Mouse (Mus musculus) forebrain, postnatal 0 days (tissue): ENCODE results near the gene Gm10577. TPM values are rescaled to one million over a fixed set of nuclear protein-coding genes. Genes with fewer than 3 reads are reported as not detected.

Experiments
- ATAC-seq: fragments of 200-750 bp; cut with Nextera tagmentation; 2 replicates; pipeline ENCODE4 v1.8.0; 2017; ENCODE audit warnings: mild to moderate bottlenecking, moderate library complexity
- DNase-seq: peaks from one replicate; pipeline ENCODE4 v3.0.0-alpha.2; 2015
- H3K27ac ChIP-seq: fragments of 300-500 bp; sonication (generic); 2 replicates; pipeline ENCODE4 v1.5.1; 2014; ENCODE audit warnings: low read depth, mild to moderate bottlenecking, antibody characterized with exemption, low read length, moderate library complexity, mixed read lengths
- H3K27me3 ChIP-seq: fragments of 300-500 bp; sonication (generic); 2 replicates; pipeline ENCODE4 v1.6.1; 2014; ENCODE audit warnings: mild to moderate bottlenecking, low read length, mixed read lengths; ENCODE audit not compliant: insufficient read depth
- H3K36me3 ChIP-seq: fragments of 300-500 bp; sonication (generic); 2 replicates; pipeline ENCODE4 v1.6.1; 2014; ENCODE audit warnings: mild to moderate bottlenecking, moderate library complexity; ENCODE audit not compliant: insufficient read depth
- H3K4me1 ChIP-seq: fragments of 300-500 bp; sonication (generic); 2 replicates; pipeline ENCODE4 v1.6.1; 2014; ENCODE audit warnings: antibody characterized with exemption; ENCODE audit not compliant: insufficient read depth
- H3K4me2 ChIP-seq: fragments of 300-500 bp; sonication (generic); 2 replicates; pipeline ENCODE4 v1.6.1; 2014; ENCODE audit warnings: low read depth, mild to moderate bottlenecking, moderate library complexity
- H3K4me3 ChIP-seq: fragments of 300-500 bp; sonication (generic); 2 replicates; pipeline ENCODE4 v1.5.1; 2014; ENCODE audit warnings: low read depth, low read length, mixed read lengths
- H3K9ac ChIP-seq: fragments of 300-500 bp; sonication (generic); 2 replicates; pipeline ENCODE4 v1.6.1; 2014; ENCODE audit warnings: mild to moderate bottlenecking
- H3K9me3 ChIP-seq: fragments of 300-500 bp; sonication (generic); 2 replicates; pipeline ENCODE4 v1.6.1; 2016; ENCODE audit warnings: low read length
- CTCF ChIP-seq: sonication (generic); IDR thresholded peaks from 2 replicates; pipeline ENCODE4 v1.5.1; 2016; ENCODE audit warnings: antibody characterized with exemption, control low read depth, low read depth
- WGBS: fragments of 180-500 bp; shearing (Covaris S2); extraction: QIAGEN DNeasy Blood & Tissue Kit; methylation state at CpG from one replicate; pipeline ENCODE4 v1.1.7; 2014; 5-methylcytosine and 5-hydroxymethylcytosine counted together
- polyA plus RNA-seq: library from polyadenylated mRNA; unstranded; fragments of >200 nt; fragmentation: Nextera tagmentation; extraction: Ambion mirVana; gene quantifications from 2 replicates; pipeline ENCODE4 v1.2.1, GENCODE M21; 2015
- total RNA-seq: library from RNA; depleted of rRNA; stranded (reverse); fragments of >200 nt; gene quantifications from 2 replicates; pipeline ENCODE4 v1.2.3, GENCODE M21; 2014

The Gm10577 gene
- total and polyA plus RNA-seq, 2 experiments from 2014 or later, result not detected

GRCm38 (mm10) chr4:101017806-101018205 is 2.7 kb downstream of the Gm10577 start:
- Histone ChIP-seq H3K4me2 (no peak overlapping the region), H3K4me1 (no peaks in the 10 kb centered on the region), H3K4me3 (no peak overlapping the region), H3K36me3 (no peaks in the 10 kb centered on the region), H3K27ac (no peak overlapping the region), H3K9me3 (peaks cover 4% of the 10 kb centered on the region; the same call in 1 of the 2 replicates), H3K27me3 (no peaks in the 10 kb centered on the region), H3K9ac (no peak overlapping the region)
- no peak for TF ChIP-seq CTCF
- DNase-seq (no peak), ATAC-seq (no peak)
- 90% methylated on average over 4 of the region's 4 CpGs for whole genome bisulfite sequencing

- no peak for ATAC-seq
- WGBS, result 78% methylated on average over 4 of the region's 4 CpGs
- no peaks in the 10 kb centered on the region for H3K36me3 ChIP-seq
These were observed 11.4 kb downstream of the Gm10577 start for GRCm38 (mm10) chr4:101009092-101009491.

GRCm38 (mm10) chr4:101008362-101008769 is 12.1 kb downstream of the Gm10577 start:
- no peaks in the 10 kb centered on the region for H3K9me3 ChIP-seq
- H3K4me1 ChIP-seq, result no peaks in the 10 kb centered on the region
- WGBS, result 11% methylated on average over 5 of the region's 5 CpGs
- no peak overlapping the region for H3K9ac ChIP-seq
- no peak for TF ChIP-seq CTCF
- ATAC-seq (peak; percentile 59), DNase-seq (no peak)
- no peak overlapping the region for H3K27ac ChIP-seq
- H3K36me3 ChIP-seq, result 0 out of 2 replicates have a peak, but pooled peaks cover under 1% of the 10 kb centered on the region
- no peaks in the 10 kb centered on the region for H3K27me3 ChIP-seq
- no peak overlapping the region for H3K4me3 ChIP-seq
- no peak overlapping the region for H3K4me2 ChIP-seq

More at GRCm38 (mm10) chr4:101009092-101009491, 11.4 kb downstream of the Gm10577 start:
- Histone ChIP-seq H3K4me2 (no peak overlapping the region), H3K4me1 (no peaks in the 10 kb centered on the region), H3K4me3 (no peak overlapping the region), H3K27me3 (no peaks in the 10 kb centered on the region), H3K9me3 (no peaks in the 10 kb centered on the region), H3K9ac (no peak overlapping the region), H3K27ac (no peak overlapping the region)
- TF ChIP-seq CTCF, result no peak
- no peak for DNase-seq

GRCm38 (mm10) chr4:101002961-101003360 is 17.5 kb downstream of the Gm10577 start:
- peaks cover 2% of the 10 kb centered on the region; the same call in 1 of the 2 replicates for H3K36me3 ChIP-seq
- no peaks in the 10 kb centered on the region for H3K9me3 ChIP-seq
- no peaks in the 10 kb centered on the region for H3K4me1 ChIP-seq
- no peak for TF ChIP-seq CTCF
- no peak for DNase-seq
- WGBS, result 93% methylated on average over 16 of the region's 16 CpGs
- no peak overlapping the region for H3K9ac ChIP-seq
- ATAC-seq, result no peak
- H3K4me2 ChIP-seq, result no peak overlapping the region
- H3K4me3 ChIP-seq, result no peak overlapping the region
- H3K27me3 ChIP-seq, result no peaks in the 10 kb centered on the region
- H3K27ac ChIP-seq, result no peak overlapping the region

GRCm38 (mm10) chr4:101001073-101001472 is 19.4 kb downstream of the Gm10577 start:
- Histone ChIP-seq H3K36me3 (peaks cover 2% of the 10 kb centered on the region; the same call in 1 of the 2 replicates), H3K4me2 (no peak overlapping the region), H3K9me3 (no peaks in the 10 kb centered on the region), H3K4me3 (no peak overlapping the region), H3K27me3 (no peaks in the 10 kb centered on the region), H3K27ac (no peak overlapping the region), H3K4me1 (no peaks in the 10 kb centered on the region), H3K9ac (no peak overlapping the region)
- no peak for TF ChIP-seq CTCF
- ATAC-seq (no peak), DNase-seq (no peak)
- WGBS, result 70% methylated on average over 6 of the region's 6 CpGs

GRCm38 (mm10) chr4:101000622-101001021 is 19.9 kb downstream of the Gm10577 start:
- DNase-seq (no peak), ATAC-seq (no peak)
- WGBS, result 90% methylated on average over 3 of the region's 3 CpGs
- no peaks in the 10 kb centered on the region for H3K9me3 ChIP-seq
- H3K4me3 ChIP-seq, result no peak overlapping the region
- no peak overlapping the region for H3K27ac ChIP-seq
- no peak for TF ChIP-seq CTCF
- H3K27me3 ChIP-seq, result no peaks in the 10 kb centered on the region
- peaks cover 2% of the 10 kb centered on the region; the same call in 1 of the 2 replicates for H3K36me3 ChIP-seq
- H3K9ac ChIP-seq, result no peak overlapping the region
- no peaks in the 10 kb centered on the region for H3K4me1 ChIP-seq
- H3K4me2 ChIP-seq, result no peak overlapping the region

GRCm38 (mm10) chr4:100998906-100999305 is 21.6 kb downstream of the Gm10577 start:
- H3K9me3 ChIP-seq, result no peaks in the 10 kb centered on the region
- ATAC-seq, result no peak
- 77% methylated on average over 8 of the region's 8 CpGs for WGBS

More at GRCm38 (mm10) chr4:100998906-100999305, 21.6 kb downstream of the Gm10577 start:
- Histone ChIP-seq H3K4me2 (no peak overlapping the region), H3K4me1 (no peaks in the 10 kb centered on the region), H3K27me3 (no peaks in the 10 kb centered on the region), H3K36me3 (peaks cover 2% of the 10 kb centered on the region; the same call in 1 of the 2 replicates), H3K4me3 (no peak overlapping the region), H3K9ac (no peak overlapping the region), H3K27ac (no peak overlapping the region)
- DNase-seq, result no peak
- TF ChIP-seq CTCF, result no peak
